Comparison of ENCODE assay signal across 27 mouse cellular contexts in the genomic region with DNA sequence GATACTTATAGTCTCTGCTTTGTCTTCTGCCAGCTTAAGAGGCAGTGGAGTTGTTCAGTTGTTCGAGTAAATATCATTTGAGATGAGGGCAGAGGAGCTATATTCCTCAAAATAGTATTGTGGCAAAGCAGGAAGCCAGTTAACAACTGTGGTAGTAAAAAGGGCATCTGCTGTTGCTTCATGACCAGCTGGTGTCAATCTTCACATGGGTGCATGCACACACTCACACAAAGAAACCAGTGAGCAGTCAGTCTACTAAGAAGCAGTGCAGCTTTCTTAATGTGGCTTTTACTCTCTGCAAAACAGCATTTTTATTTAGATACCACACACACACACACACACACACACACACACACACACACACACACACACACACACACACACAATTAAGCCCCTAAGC.
DNase-seq lines count a peak whose midpoint lies in the region; ATAC-seq and TF ChIP-seq lines count a peak whose summit lies in the region.
"Had no signal": no experiment of that assay in that cellular context is flagged by ENCODE, and none has a peak within 500 bp of the region (broad histone marks: within the 10 kb centered on the region; RNA-seq: fewer than 3 reads in every experiment).

No protein-coding gene starts in this region.

- TF ChIP-seq CTCF in forebrain, postnatal 0 days (IDR thresholded peaks at IDR 0.05; ENCODE audit: low read depth) = no peak

- no peak overlapping the region for H3K4me3 ChIP-seq in forebrain, embryonic 14.5 days (ENCODE audit: low read depth, low read length)
- no peak overlapping the region for H3K4me3 ChIP-seq in forebrain, embryonic 11.5 days (ENCODE audit: low read depth, low read length)
- no peak overlapping the region for H3K4me3 ChIP-seq in forebrain, postnatal 0 days (ENCODE audit: low read depth, low read length)
- H3K4me3 ChIP-seq: embryonic facial prominence, embryonic 15.5 days; heart, embryonic 12.5 days; liver, embryonic 13.5 days; stomach, embryonic 15.5 days had no signal

- H3K36me3 ChIP-seq in forebrain, embryonic 14.5 days (ENCODE audit: control insufficient read depth, insufficient read depth, low read length) = no peaks in the 10 kb centered on the region
- H3K36me3 ChIP-seq in forebrain, embryonic 11.5 days (ENCODE audit: control insufficient read depth, insufficient read depth, low read length) = no peaks in the 10 kb centered on the region
- H3K36me3 ChIP-seq in forebrain, postnatal 0 days (ENCODE audit: insufficient read depth) = no peaks in the 10 kb centered on the region
- H3K36me3 ChIP-seq: embryonic facial prominence, embryonic 15.5 days; G1E; heart, embryonic 12.5 days; liver, embryonic 13.5 days; stomach, embryonic 15.5 days had no signal

- intact Hi-C loops in left cerebral cortex, postnatal 4 days (cut with DNase I) = no loop called here

- WGBS in forebrain, embryonic 14.5 days = 49% methylated on average over 1 of the region's 1 CpGs
- WGBS in forebrain, embryonic 11.5 days = 77% methylated on average over 1 of the region's 1 CpGs
- 42% methylated on average over 1 of the region's 1 CpGs for WGBS in forebrain, postnatal 0 days

- no peaks in the 10 kb centered on the region for H3K9me3 ChIP-seq in forebrain, embryonic 14.5 days (replicated peaks; ENCODE audit: control insufficient read depth, low read length)
- no peaks in the 10 kb centered on the region for H3K9me3 ChIP-seq in forebrain, embryonic 11.5 days (ENCODE audit: control insufficient read depth, low read length)
- H3K9me3 ChIP-seq in forebrain, postnatal 0 days (ENCODE audit: low read length) = no peaks in the 10 kb centered on the region
- H3K9me3 ChIP-seq: embryonic facial prominence, embryonic 15.5 days; G1E; heart, embryonic 12.5 days; liver, embryonic 13.5 days; stomach, embryonic 15.5 days had no signal

- peaks cover 16% of the 10 kb centered on the region for H3K4me1 ChIP-seq in forebrain, embryonic 14.5 days (ENCODE audit: control insufficient read depth, insufficient read depth, low read length)
- no peaks in the 10 kb centered on the region for H3K4me1 ChIP-seq in forebrain, embryonic 11.5 days (replicated peaks; ENCODE audit: control insufficient read depth, insufficient read depth, low read length)
- H3K4me1 ChIP-seq in forebrain, postnatal 0 days (ENCODE audit: insufficient read depth) = peaks cover 12% of the 10 kb centered on the region
- H3K4me1 ChIP-seq: embryonic facial prominence, embryonic 15.5 days; liver, embryonic 13.5 days; stomach, embryonic 15.5 days had no signal

- no peaks in the 10 kb centered on the region for H3K27me3 ChIP-seq in forebrain, embryonic 14.5 days (replicated peaks; ENCODE audit: control insufficient read depth, insufficient read depth, low read length)
- H3K27me3 ChIP-seq in forebrain, embryonic 11.5 days (ENCODE audit: control insufficient read depth, insufficient read depth, low read length) = no peaks in the 10 kb centered on the region
- no peaks in the 10 kb centered on the region for H3K27me3 ChIP-seq in forebrain, postnatal 0 days (ENCODE audit: insufficient read depth, low read length)
- H3K27me3 ChIP-seq: CH12.LX; embryonic facial prominence, embryonic 15.5 days; heart, embryonic 12.5 days; liver, embryonic 13.5 days; stomach, embryonic 15.5 days had no signal

- DNase-seq in forebrain, embryonic 14.5 days (ENCODE audit: low spot score) = peak; percentile 63
- no peak for DNase-seq in forebrain, embryonic 11.5 days (ENCODE audit: low spot score)
- peak; percentile 33 for DNase-seq in left cerebral cortex, postnatal 4 days
- no peak for DNase-seq in left cerebral cortex, adult 11 months (ENCODE audit: low spot score)
- no peak for DNase-seq in forebrain, postnatal 0 days
- no peak for DNase-seq in right cerebral cortex, postnatal 14 days
- DNase-seq in thymus, postnatal 25 days = no peak
- DNase-seq: adrenal gland, adult 2 months; B cell, adult 2 months; cerebellum, adult 2 months; cerebellum, postnatal 36 days; gastrocnemius, postnatal 25 days; heart, adult 18-20 months; heart, postnatal 10 days; kidney, postnatal 36 days; liver, embryonic 13.5 days; lung, adult 2 months; lung, postnatal 14 days; right cerebral cortex, adult 18-20 months; thymus, adult 18-20 months had no signal

- H3K9ac ChIP-seq in forebrain, embryonic 14.5 days (ENCODE audit: low read length) = no peak overlapping the region
- H3K9ac ChIP-seq in forebrain, embryonic 11.5 days (ENCODE audit: low read length) = no peak overlapping the region
- H3K9ac ChIP-seq in forebrain, postnatal 0 days = no peak overlapping the region
- H3K9ac ChIP-seq: embryonic facial prominence, embryonic 15.5 days; heart, embryonic 12.5 days; liver, embryonic 13.5 days; stomach, embryonic 15.5 days had no signal

- peak; percentile 57 for ATAC-seq in forebrain, embryonic 14.5 days
- no peak for ATAC-seq in forebrain, embryonic 11.5 days (replicated peaks; ENCODE audit: low FRiP score)
- ATAC-seq in forebrain, postnatal 0 days = peak; percentile 58
- ATAC-seq: intestine, postnatal 0 days had no signal

- H3K4me2 ChIP-seq in forebrain, embryonic 14.5 days (ENCODE audit: low read length) = no peak overlapping the region
- H3K4me2 ChIP-seq in forebrain, embryonic 11.5 days (ENCODE audit: low read depth, low read length, severe bottlenecking) = no peak overlapping the region
- no peak overlapping the region for H3K4me2 ChIP-seq in forebrain, postnatal 0 days (ENCODE audit: low read depth)
- H3K4me2 ChIP-seq: embryonic facial prominence, embryonic 15.5 days; heart, embryonic 12.5 days; liver, embryonic 13.5 days; midbrain, embryonic 11.5 days; stomach, embryonic 15.5 days had no signal

- H3K27ac ChIP-seq in forebrain, embryonic 14.5 days (ENCODE audit: low read depth, low read length) = no peak overlapping the region; the same call in 1 of the 2 replicates
- H3K27ac ChIP-seq in forebrain, embryonic 11.5 days (ENCODE audit: low read depth, low read length) = no peak overlapping the region
- H3K27ac ChIP-seq in forebrain, postnatal 0 days (ENCODE audit: low read depth, low read length) = no peak overlapping the region
- H3K27ac ChIP-seq: embryonic facial prominence, embryonic 15.5 days; liver, embryonic 13.5 days; stomach, embryonic 15.5 days had no signal

Comparison
In these comparisons a context has a peak if more than half of its experiments do, and no peak if none do; other contexts are left out.
1. DNase-seq: peak in forebrain, embryonic 14.5 days (single experiment) and left cerebral cortex, postnatal 4 days (single experiment); none in forebrain, embryonic 11.5 days (single experiment), left cerebral cortex, adult 11 months (single experiment), forebrain, postnatal 0 days (single experiment), right cerebral cortex, postnatal 14 days (single experiment) and thymus, postnatal 25 days (single experiment).